Mouse (Mus musculus): ENCODE results near the gene Wwc1. TPM values are rescaled to one million over a fixed set of nuclear protein-coding genes. Genes with fewer than 3 reads are reported as not detected.

The Wwc1 gene
- polyA plus RNA-seq (2015; fragmentation: Nextera tagmentation; extraction: Ambion mirVana) = 0.46 and 0.71 TPM in 2 replicates

DNA sequence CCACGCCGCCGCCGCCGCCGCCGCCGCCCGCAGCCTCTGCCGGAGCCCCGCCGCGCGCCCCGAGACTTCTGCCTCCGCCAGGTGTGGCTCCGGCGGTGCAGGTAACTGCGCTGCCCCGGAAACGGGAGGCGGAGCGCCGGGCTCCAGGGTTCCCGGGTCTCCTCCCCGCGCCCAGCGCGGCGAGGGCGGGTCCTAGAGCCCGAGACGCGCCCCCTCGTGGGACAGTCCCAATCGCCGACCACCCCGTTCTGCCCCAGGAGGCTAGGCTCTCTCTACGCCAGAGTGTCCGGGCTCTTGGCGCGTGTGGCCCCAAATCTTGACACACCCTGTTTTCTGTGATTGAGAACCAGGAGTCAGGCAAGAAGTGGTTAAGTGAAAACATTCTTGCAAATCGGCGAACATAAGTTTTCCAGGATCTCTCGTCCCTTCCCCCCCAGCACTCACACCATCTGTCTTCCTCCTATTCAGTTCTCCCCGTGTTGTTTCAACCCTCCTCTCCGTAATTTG, at the start of gene Wwc1:
Wwc1 (minus strand) TSS at position 117 of the 507 bp plus-strand sequence.

DNA sequence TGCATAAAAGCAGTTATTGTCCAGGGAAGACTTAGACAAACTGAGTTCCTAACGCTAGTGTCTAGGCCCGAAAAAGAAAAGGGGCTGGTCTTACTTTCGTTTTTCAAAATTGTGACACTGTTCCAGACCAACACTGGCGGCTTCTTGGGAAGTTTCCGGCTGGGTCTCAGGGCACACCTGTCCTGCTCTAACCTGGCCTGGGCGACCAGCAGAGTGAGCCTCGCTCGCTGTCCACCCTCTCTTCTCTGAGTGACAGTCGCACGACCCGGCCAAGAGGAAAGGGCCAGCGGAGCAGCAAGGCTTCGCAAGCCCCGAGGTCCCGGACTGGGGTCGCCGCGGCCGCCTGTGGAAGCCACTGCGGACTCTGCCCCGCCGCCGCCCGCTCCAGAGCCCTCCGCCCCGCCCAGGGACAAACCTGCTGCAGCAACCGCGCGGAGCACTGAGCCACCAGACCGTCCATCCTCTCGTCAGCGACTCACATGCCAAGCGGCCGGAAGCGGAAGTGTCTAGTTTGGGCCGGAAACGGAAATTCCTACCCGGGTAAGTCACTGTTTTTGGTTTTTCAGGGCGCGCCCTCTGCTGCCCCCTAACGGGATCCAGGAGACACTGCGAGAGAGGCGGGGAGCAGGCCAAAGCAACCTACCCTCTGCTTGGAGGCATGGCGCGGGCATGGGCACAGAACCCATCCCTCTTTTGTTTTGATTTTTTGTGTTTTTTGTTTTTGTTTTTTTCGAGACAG, 146.1 kb downstream of the Wwc1 start, which contains the start of gene Rars:
Rars (minus strand) TSS at position 485 of the 739 bp plus-strand sequence.

GRCm38 (mm10) chr11:35798874-35799273, 181.5 kb downstream of the Wwc1 start, which contains the start of gene Fbll1:
Fbll1 (minus strand) TSS chr11:35798884.

Other genes with a start within 250 kb of the Wwc1 start
- 4.4 and 4.9 TPM in 2 replicates for gene Pank3, start 211.0 kb downstream of the Wwc1 start, polyA plus RNA-seq (2015; fragmentation: Nextera tagmentation; extraction: Ambion mirVana)
- not detected in 2 replicates for gene Fbll1, start 181.6 kb downstream of the Wwc1 start, polyA plus RNA-seq (2015; fragmentation: Nextera tagmentation; extraction: Ambion mirVana)
- gene Rars, start 146.0 kb downstream of the Wwc1 start, polyA plus RNA-seq (2015; fragmentation: Nextera tagmentation; extraction: Ambion mirVana) = 44.7 and 44.9 TPM in 2 replicates

All from spleen, postnatal 0 days (tissue).